In genomic region chr5:127405391-127406000, GRCm38 (mm10) we compare ENCODE assay signal across 8 mouse cellular contexts.
A peak's percentile ranks its signal among the peaks of the same experiment; 100 is the strongest.
DNase-seq lines count a peak whose midpoint lies in the region; ATAC-seq and TF ChIP-seq lines count a peak whose summit lies in the region.

No protein-coding gene starts in this region.

- ATAC-seq in forebrain, postnatal 0 days, result peak; percentile 45
- peak; percentile 85 for ATAC-seq in hindbrain, embryonic 16.5 days

- WGBS in cerebellum, adult 2 months, result 17% methylated on average over 18 of the region's 18 CpGs
- 25% methylated on average over 18 of the region's 18 CpGs for WGBS in forebrain, postnatal 0 days
- 19% methylated on average over 18 of the region's 18 CpGs for WGBS in hindbrain, embryonic 16.5 days
- WGBS in lung, adult 2 months, result 16% methylated on average over 18 of the region's 18 CpGs

- peaks cover 12% of the 10 kb centered on the region; the same call in 1 of the 2 replicates for H3K4me1 ChIP-seq in cerebellum, adult 2 months (ENCODE audit: control insufficient read depth, insufficient read depth, low read length)
- H3K4me1 ChIP-seq in forebrain, postnatal 0 days (ENCODE audit: insufficient read depth), result 0 out of 2 replicates have a peak, but pooled peaks cover 4% of the 10 kb centered on the region
- peaks cover 12% of the 10 kb centered on the region for H3K4me1 ChIP-seq in hindbrain, embryonic 16.5 days (ENCODE audit: control insufficient read depth, insufficient read depth, low read depth, low read length)
- peaks cover 6% of the 10 kb centered on the region for H3K4me1 ChIP-seq in lung, adult 2 months (ENCODE audit: control insufficient read depth, insufficient read depth, low read length)

- H3K4me2 ChIP-seq in forebrain, postnatal 0 days (ENCODE audit: low read depth), result no peak overlapping the region
- no peak overlapping the region for H3K4me2 ChIP-seq in hindbrain, embryonic 16.5 days (ENCODE audit: low read length)

- no peak overlapping the region for H3K9ac ChIP-seq in forebrain, postnatal 0 days
- no peak overlapping the region for H3K9ac ChIP-seq in hindbrain, embryonic 16.5 days (ENCODE audit: low read depth, low read length)

- DNase-seq in gastrocnemius, postnatal 14 days, result peak; percentile 27
- DNase-seq in gastrocnemius, postnatal 25 days, result no peak
- DNase-seq in cerebellum, adult 2 months, result peak; percentile 81
- peak; percentile 66 for DNase-seq in forebrain, postnatal 0 days
- DNase-seq in lung, adult 2 months, result peak; percentile 76
- peak; percentile 69 for DNase-seq in ovary, postnatal 10 days (ENCODE audit: low spot score)
- DNase-seq in adipocyte (ENCODE audit: low spot score), result no peak

- H3K9me3 ChIP-seq in forebrain, postnatal 0 days (ENCODE audit: low read length), result no peaks in the 10 kb centered on the region
- peaks cover 4% of the 10 kb centered on the region; the same call in 1 of the 2 replicates for H3K9me3 ChIP-seq in hindbrain, embryonic 16.5 days (ENCODE audit: control insufficient read depth, low read length)

- H3K4me3 ChIP-seq in cerebellum, adult 2 months (replicated peaks; ENCODE audit: insufficient read depth, low read depth, low read length), result no peak overlapping the region
- H3K4me3 ChIP-seq in forebrain, postnatal 0 days (ENCODE audit: low read depth, low read length), result no peak overlapping the region
- H3K4me3 ChIP-seq in hindbrain, embryonic 16.5 days (ENCODE audit: low read length), result no peak overlapping the region
- H3K4me3 ChIP-seq in lung, adult 2 months (replicated peaks; ENCODE audit: extremely low read depth, low read depth, low read length), result no peak overlapping the region

- no peak overlapping the region for H3K27ac ChIP-seq in cerebellum, adult 2 months (ENCODE audit: insufficient read depth, low read length)
- no peak overlapping the region for H3K27ac ChIP-seq in forebrain, postnatal 0 days (ENCODE audit: low read depth, low read length)
- H3K27ac ChIP-seq in hindbrain, embryonic 16.5 days (ENCODE audit: low read depth, low read length), result peak overlapping the region; percentile 56; the same call in 1 of the 2 replicates

- no peaks in the 10 kb centered on the region for H3K36me3 ChIP-seq in forebrain, postnatal 0 days (ENCODE audit: insufficient read depth)
- H3K36me3 ChIP-seq in hindbrain, embryonic 16.5 days (ENCODE audit: control insufficient read depth, insufficient read depth, low read length), result no peaks in the 10 kb centered on the region

- TF ChIP-seq CTCF in cerebellum, adult 2 months (IDR thresholded peaks at IDR 0.05; ENCODE audit: borderline replicate concordance, insufficient read depth, low read depth, low read length), result no peak
- no peak for TF ChIP-seq CTCF in forebrain, postnatal 0 days (IDR thresholded peaks at IDR 0.05; ENCODE audit: low read depth)
- no peak for TF ChIP-seq CTCF in lung, adult 2 months (IDR thresholded peaks at IDR 0.05; ENCODE audit: insufficient read depth, low read length)

- intact Hi-C loops in gastrocnemius, postnatal 14 days (cut with DNase I; ENCODE audit: low total_unique reads), result no loop called here

- no peak for TF ChIP-seq POLR2A in cerebellum, adult 2 months (IDR thresholded peaks at IDR 0.05; ENCODE audit: borderline replicate concordance, insufficient read depth, low read length)
- no peak for TF ChIP-seq POLR2A in lung, adult 2 months (IDR thresholded peaks at IDR 0.05; ENCODE audit: borderline replicate concordance, extremely low read depth, low read depth, low read length)

- no peaks in the 10 kb centered on the region for H3K27me3 ChIP-seq in cerebellum, adult 2 months (ENCODE audit: control insufficient read depth, insufficient read depth, low read length)
- H3K27me3 ChIP-seq in forebrain, postnatal 0 days (ENCODE audit: insufficient read depth, low read length), result no peaks in the 10 kb centered on the region; the same call in 1 of the 2 replicates
- no peaks in the 10 kb centered on the region for H3K27me3 ChIP-seq in hindbrain, embryonic 16.5 days (replicated peaks; ENCODE audit: control insufficient read depth, insufficient read depth, low read length)

Comparison
In these comparisons a context has a peak if more than half of its experiments do, and no peak if none do; other contexts are left out.
1. DNase-seq: peak in gastrocnemius, postnatal 14 days (single experiment), cerebellum, adult 2 months (2 of 2), forebrain, postnatal 0 days (single experiment), lung, adult 2 months (single experiment) and ovary, postnatal 10 days (single experiment); none in gastrocnemius, postnatal 25 days (single experiment) and adipocyte (single experiment).